Mouse (Mus musculus) CD8-positive naive resting alpha-beta T cell, adult 57 days (primary cell): ENCODE measurements around the gene Camsap3. TPM values are rescaled to one million over a fixed set of nuclear protein-coding genes. Genes with fewer than 3 reads are reported as not detected.

Experiments used
- total RNA-seq: library from RNA; stranded (reverse); gene quantifications from one replicate; pipeline ENCODE4 v1.2.4, GENCODE M21; 2023

Gene Camsap3
- 0.15 TPM for total RNA-seq

GRCm38 (mm10) chr8:3586993-3587390 is at the start of gene Camsap3:
TSS of gene Camsap3 (plus strand) at chr8:3587293.

GRCm38 (mm10) chr8:3567641-3568371 is 19.3 kb upstream of the Camsap3 start, which contains the start of gene C330021F23Rik:
TSS of gene C330021F23Rik (plus strand) at chr8:3567990.

GRCm38 (mm10) chr8:3621199-3621970 is 34.3 kb downstream of the Camsap3 start, which contains the start of the genes Xab2 and Pet100:
TSS of gene Xab2 (minus strand) at chr8:3621316.
TSS of gene Pet100 (plus strand) at chr8:3621548.

GRCm38 (mm10) chr8:3625445-3625844 is 38.4 kb downstream of the Camsap3 start, which contains the start of gene Pcp2:
TSS of gene Pcp2 (minus strand) at chr8:3625545.

GRCm38 (mm10) chr8:3630647-3631477 is 43.8 kb downstream of the Camsap3 start, which contains the start of gene Stxbp2:
TSS of gene Stxbp2 (plus strand) at chr8:3630955.

GRCm38 (mm10) chr8:3655526-3655925 is 68.4 kb downstream of the Camsap3 start, which contains the start of gene Retn:
TSS of gene Retn (plus strand) at chr8:3655770.

Other genes starting within 250 kb of the Camsap3 start
- gene A430078G23Rik, start 233.9 kb upstream of the Camsap3 start, total RNA-seq = 267 TPM
- gene Arhgef18, start 194.3 kb upstream of the Camsap3 start, total RNA-seq = 271 TPM
- 0.70 TPM for gene Pex11g, start 119.6 kb upstream of the Camsap3 start, total RNA-seq
- gene Tex45, start 116.4 kb upstream of the Camsap3 start, total RNA-seq = 5.0 TPM
- gene Zfp358, start 94.2 kb upstream of the Camsap3 start, total RNA-seq = 12.0 TPM
- gene Mcoln1, start 86.8 kb upstream of the Camsap3 start, total RNA-seq = 76.4 TPM
- gene Pnpla6, start 71.9 kb upstream of the Camsap3 start, total RNA-seq = 60.0 TPM
- not detected for gene C330021F23Rik, start 19.3 kb upstream of the Camsap3 start, total RNA-seq
- gene Xab2, start 34.0 kb downstream of the Camsap3 start, total RNA-seq = 97.6 TPM
- gene Pet100, start 34.3 kb downstream of the Camsap3 start, total RNA-seq = 45.9 TPM
- not detected for gene Pcp2, start 38.3 kb downstream of the Camsap3 start, total RNA-seq
- 222 TPM for gene Stxbp2, start 43.7 kb downstream of the Camsap3 start, total RNA-seq
- not detected for gene Retn, start 68.5 kb downstream of the Camsap3 start, total RNA-seq
- 0.58 TPM for gene Mcemp1, start 78.5 kb downstream of the Camsap3 start, total RNA-seq
- gene Fcor, start 85.1 kb downstream of the Camsap3 start, total RNA-seq = not detected
- gene Trappc5, start 89.0 kb downstream of the Camsap3 start, total RNA-seq = 12.8 TPM
- 39.9 TPM for gene Fcer2a, start 106.9 kb downstream of the Camsap3 start, total RNA-seq
- gene Clec4g, start 133.4 kb downstream of the Camsap3 start, total RNA-seq = not detected
- gene Cd209a, start 161.7 kb downstream of the Camsap3 start, total RNA-seq = 4.2 TPM